Mouse (Mus musculus) bone marrow, adult 2 months (tissue): ENCODE data around the gene Cib1.

Experiments used
- CTCF ChIP-seq: fragments of 200-500 bp; IDR thresholded peaks from 2 replicates; pipeline ENCODE4 v1.5.1; 2011; ENCODE audit warnings: low read length, control low read depth; ENCODE audit not compliant: control insufficient read depth, insufficient read depth
- POLR2A ChIP-seq: fragments of 200-500 bp; IDR thresholded peaks from 2 replicates; pipeline ENCODE4 v1.6.1; 2011; ENCODE audit warnings: low read depth, mild to moderate bottlenecking, control low read depth, low read length, borderline replicate concordance; ENCODE audit not compliant: control insufficient read depth

DNA sequence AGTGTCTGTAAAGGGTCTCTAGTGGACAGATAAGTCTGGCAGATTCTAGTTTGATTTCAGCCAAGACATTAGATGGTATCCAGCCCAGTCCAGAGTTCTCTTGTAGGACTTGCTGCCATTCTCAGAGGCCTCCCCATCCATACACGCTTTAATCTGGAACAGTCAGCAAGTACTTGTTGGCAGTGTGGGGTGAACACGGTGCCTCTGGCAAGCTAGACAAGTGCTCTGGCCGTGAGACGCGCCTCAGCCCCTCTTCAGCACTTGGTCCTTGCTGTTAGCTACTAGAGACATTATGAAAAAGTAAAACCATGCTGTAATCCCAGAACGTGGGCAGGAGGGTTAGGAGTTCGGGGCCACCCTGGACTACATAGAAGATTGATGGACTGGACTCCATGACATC is 19.0 kb downstream of the Cib1 start:
- TF ChIP-seq CTCF (no peak), POLR2A (no peak)
